8 mouse cellular contexts compared by ENCODE assay signal in the genomic region with DNA sequence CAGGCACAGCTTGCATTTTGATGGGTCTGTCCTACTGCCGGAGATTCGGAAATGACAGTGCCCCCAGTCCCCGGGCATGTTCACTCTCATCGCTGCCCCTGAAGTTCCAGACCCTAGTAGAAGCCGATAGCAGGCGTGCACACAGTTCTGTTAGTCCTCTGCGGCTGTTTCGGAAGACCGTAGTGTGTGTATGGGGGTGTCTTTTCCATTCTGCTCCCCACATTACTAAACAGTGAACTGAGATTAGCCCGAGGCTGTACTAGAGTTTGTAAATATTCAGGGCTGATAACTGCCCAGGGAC. TPM values are rescaled to one million over a fixed set of nuclear protein-coding genes. Genes with fewer than 3 reads are reported as not detected.
DNase-seq lines count a peak whose midpoint lies in the region; ATAC-seq and TF ChIP-seq lines count a peak whose summit lies in the region.

No protein-coding gene starts in this region.

- no peak for TF ChIP-seq CTCF in embryonic fibroblast, embryonic 13.5 days (IDR thresholded peaks at IDR 0.05; ENCODE audit: borderline replicate concordance, insufficient read depth, low read length)
- 0 out of 2 replicates have a peak, but pooled peaks have one; percentile 7 for TF ChIP-seq CTCF in small intestine, adult 2 months (IDR thresholded peaks at IDR 0.05; ENCODE audit: extremely low read depth, insufficient read length, insufficient replicate concordance, low read depth, low read length)

- H3K9me3 ChIP-seq in lung, embryonic 16.5 days (ENCODE audit: control insufficient read depth, low read length): no peaks in the 10 kb centered on the region
- no peaks in the 10 kb centered on the region for H3K9me3 ChIP-seq in limb, embryonic 11.5 days (ENCODE audit: control insufficient read depth, low read length)

- H3K4me3 ChIP-seq in lung, embryonic 16.5 days (ENCODE audit: low read length): peak overlapping the region; percentile 100
- peak overlapping the region; percentile 86 for H3K4me3 ChIP-seq in embryonic fibroblast, embryonic 13.5 days (ENCODE audit: insufficient read depth, low read length)
- peak overlapping the region; percentile 100 for H3K4me3 ChIP-seq in limb, embryonic 11.5 days (ENCODE audit: low read depth, low read length)
- peak overlapping the region; percentile 98 for H3K4me3 ChIP-seq in small intestine, adult 2 months (ENCODE audit: low read depth, low read length)

- peak; percentile 14 for ATAC-seq in lung, embryonic 16.5 days (ENCODE audit: low read depth)
- peak; percentile 28; the same call in 1 of the 2 replicates for ATAC-seq in limb, embryonic 11.5 days (ENCODE audit: insufficient number of reproducible peaks, low FRiP score, low TSS enrichment, low read depth)

- peak overlapping the region; percentile 91 for H3K27ac ChIP-seq in lung, embryonic 16.5 days (ENCODE audit: low read length)
- H3K27ac ChIP-seq in embryonic fibroblast, embryonic 13.5 days (ENCODE audit: insufficient read depth, low read length): peak overlapping the region; percentile 57
- peak overlapping the region; percentile 36; the same call in 1 of the 2 replicates for H3K27ac ChIP-seq in limb, embryonic 11.5 days (replicated peaks; ENCODE audit: low read depth, low read length)
- peak overlapping the region; percentile 75 for H3K27ac ChIP-seq in small intestine, adult 2 months (ENCODE audit: insufficient read depth, low read depth, low read length)

- DNase-seq in lung, adult 18-20 months: no peak
- no peak for DNase-seq in limb, embryonic 11.5 days (ENCODE audit: low spot score)
- DNase-seq in adrenal gland, adult 8-10 months: no peak
- no peak for DNase-seq in spleen, adult 12 weeks (ENCODE audit: low spot score)
- no peak for DNase-seq in adrenal gland, adult (ENCODE audit: inconsistent age in 2 of 2, low spot score in 1 of 2)

- H3K27me3 ChIP-seq in lung, embryonic 16.5 days (ENCODE audit: control insufficient read depth, insufficient read depth, low read depth, low read length): no peaks in the 10 kb centered on the region
- H3K27me3 ChIP-seq in limb, embryonic 11.5 days (ENCODE audit: control insufficient read depth, insufficient read depth, low read length): no peaks in the 10 kb centered on the region
- H3K27me3 ChIP-seq in small intestine, adult 2 months (ENCODE audit: control insufficient read depth, insufficient read depth, low read length): no peaks in the 10 kb centered on the region

- H3K4me1 ChIP-seq in lung, embryonic 16.5 days (replicated peaks; ENCODE audit: control insufficient read depth, insufficient read depth, low read length): peaks cover 9% of the 10 kb centered on the region
- H3K4me1 ChIP-seq in embryonic fibroblast, embryonic 13.5 days (ENCODE audit: control insufficient read depth, insufficient read depth, low read length): peaks cover 3% of the 10 kb centered on the region; the same call in 1 of the 2 replicates
- peaks cover 5% of the 10 kb centered on the region for H3K4me1 ChIP-seq in limb, embryonic 11.5 days (ENCODE audit: control insufficient read depth, insufficient read depth, low read length)
- H3K4me1 ChIP-seq in small intestine, adult 2 months (ENCODE audit: control insufficient read depth, insufficient read depth, insufficient read length, low read length): peaks cover 3% of the 10 kb centered on the region; the same call in 1 of the 2 replicates

- TF ChIP-seq POLR2A in embryonic fibroblast, embryonic 13.5 days (IDR thresholded peaks at IDR 0.05; ENCODE audit: low read depth, low read length): no peak
- no peak for TF ChIP-seq POLR2A in small intestine, adult 2 months (IDR thresholded peaks at IDR 0.05; ENCODE audit: low read depth, low read length)

- H3K36me3 ChIP-seq in lung, embryonic 16.5 days (ENCODE audit: control insufficient read depth, insufficient read depth, low read length): peaks cover 12% of the 10 kb centered on the region
- H3K36me3 ChIP-seq in limb, embryonic 11.5 days (ENCODE audit: control insufficient read depth, insufficient read depth, low read length): peaks cover 5% of the 10 kb centered on the region
- peaks cover 24% of the 10 kb centered on the region for H3K36me3 ChIP-seq in small intestine, adult 2 months (ENCODE audit: control insufficient read depth, insufficient read depth, low read length)

- peak overlapping the region; percentile 96 for H3K9ac ChIP-seq in lung, embryonic 16.5 days (ENCODE audit: low read length)
- H3K9ac ChIP-seq in limb, embryonic 11.5 days (ENCODE audit: low read length): peak overlapping the region; percentile 80

- H3K4me2 ChIP-seq in lung, embryonic 16.5 days (ENCODE audit: low read depth, low read length): peak overlapping the region; percentile 99
- H3K4me2 ChIP-seq in limb, embryonic 11.5 days (ENCODE audit: low read depth, severe bottlenecking): peak overlapping the region; percentile 94

- 1% methylated on average over 10 of the region's 10 CpGs for WGBS in lung, embryonic 16.5 days
- 4% methylated on average over 10 of the region's 10 CpGs for WGBS in limb, embryonic 11.5 days
- WGBS in small intestine, adult 2 months: under 1% methylated on average over 10 of the region's 10 CpGs

RNA-seq across cellular contexts. Expression of a gene that starts 0.6 kb away (rescaled TPM):
- 37.7 and 39.5 TPM in 2 replicates for polyA plus RNA-seq in lung, embryonic 16.5 days (2015; fragmentation: Nextera tagmentation; extraction: Ambion mirVana)
- polyA plus RNA-seq in embryonic fibroblast, embryonic 13.5 days (2011; ENCODE audit: insufficient read length, low read depth, missing spikeins): 19.5 and 22.4 TPM in 2 replicates
- 58.3 and 62.7 TPM in 2 replicates for polyA plus RNA-seq in limb, embryonic 11.5 days (2014; fragmentation: Nextera tagmentation; extraction: Ambion mirVana)
- polyA plus RNA-seq in small intestine, adult 2 months (2012; rRNA removed): 2.4 and 4.3 TPM in 2 replicates
- total RNA-seq in adrenal gland, adult 8-10 months (2022): 10 to 100 TPM; 22.9 to 27.7 (median 23.7) TPM

RNA-seq across cellular contexts. Expression of a gene that starts 33.3 kb away (rescaled TPM):
- polyA plus RNA-seq in lung, embryonic 16.5 days (2015; fragmentation: Nextera tagmentation; extraction: Ambion mirVana): 13.8 and 14.3 TPM in 2 replicates
- 16.2 and 21.4 TPM in 2 replicates for polyA plus RNA-seq in embryonic fibroblast, embryonic 13.5 days (2011; ENCODE audit: insufficient read length, low read depth, missing spikeins)
- polyA plus RNA-seq in limb, embryonic 11.5 days (2014; fragmentation: Nextera tagmentation; extraction: Ambion mirVana): 17.2 TPM in 2 replicates
- polyA plus RNA-seq in small intestine, adult 2 months (2012; rRNA removed): 15.3 and 18.2 TPM in 2 replicates
- 10 to 100 TPM; 12.0 to 23.2 (median 16.6) TPM for total RNA-seq in adrenal gland, adult 8-10 months (2022)

RNA-seq across cellular contexts. Expression of a gene that starts 55.1 kb away (rescaled TPM):
- 90.5 and 322 TPM in 2 replicates for polyA plus RNA-seq in lung, embryonic 16.5 days (2015; fragmentation: Nextera tagmentation; extraction: Ambion mirVana)
- 25.9 and 159 TPM in 2 replicates for polyA plus RNA-seq in embryonic fibroblast, embryonic 13.5 days (2011; ENCODE audit: insufficient read length, low read depth, missing spikeins)
- 12.0 and 13.5 TPM in 2 replicates for polyA plus RNA-seq in limb, embryonic 11.5 days (2014; fragmentation: Nextera tagmentation; extraction: Ambion mirVana)
- polyA plus RNA-seq in small intestine, adult 2 months (2012; rRNA removed): 4.1 and 10.8 TPM in 2 replicates
- total RNA-seq in adrenal gland, adult 8-10 months (2022): 1 to 10 TPM in 2 of 4 experiments, under 1 TPM in 2; 0.17 to 4.4 (median 0.80) TPM

Comparison
In these comparisons a context has a peak if more than half of its experiments do, and no peak if none do; other contexts are left out.
1. H3K27ac ChIP-seq: peak in every context shown above with its lines; median percentile 91 in lung, embryonic 16.5 days; 75 in small intestine, adult 2 months; 57 in embryonic fibroblast, embryonic 13.5 days; 36 in limb, embryonic 11.5 days.